Mouse (Mus musculus): ENCODE measurements around the gene Nup50.

DNA sequence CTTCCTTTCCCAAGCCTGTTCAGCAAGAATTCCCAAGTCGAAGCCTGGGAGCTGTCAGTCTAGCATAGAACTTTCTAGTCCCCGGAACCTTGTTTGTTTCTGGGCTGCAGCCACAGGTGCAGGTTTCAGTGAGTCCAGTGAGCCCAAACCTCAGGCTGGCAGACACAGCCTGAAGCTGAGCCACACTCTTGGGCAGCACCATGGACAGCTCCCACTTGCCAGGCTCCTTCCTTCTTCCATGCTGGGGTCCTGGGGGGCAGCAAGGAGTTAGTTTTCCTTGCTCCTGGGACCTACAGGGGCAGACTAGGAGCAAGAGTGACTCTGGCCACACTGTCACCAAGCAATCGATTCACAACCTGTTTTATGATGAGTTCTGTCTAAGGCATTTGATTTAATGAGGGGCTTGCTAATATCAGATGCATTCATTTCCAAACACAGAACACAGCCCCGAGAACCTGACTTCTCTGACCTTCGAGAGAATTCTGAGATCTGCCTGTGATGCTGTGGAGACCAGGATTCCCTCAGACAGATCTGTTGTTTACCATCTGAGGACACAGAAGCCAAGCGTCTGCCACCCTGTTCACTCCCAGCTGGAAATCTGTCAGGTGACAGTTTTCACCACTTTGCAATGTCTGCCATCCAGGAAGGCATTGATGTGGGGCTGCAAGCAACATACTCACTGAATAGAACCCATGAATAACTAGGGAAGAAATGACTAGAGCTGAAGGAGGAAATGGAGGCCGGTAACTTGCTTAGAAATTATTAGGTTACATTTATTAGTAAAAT, 42.6 kb downstream of the Nup50 start:
- TF ChIP-seq CTCF (IDR thresholded peaks at IDR 0.05; ENCODE audit: low read depth, low read length) (no peak), POLR2A (IDR thresholded peaks at IDR 0.05; ENCODE audit: borderline replicate concordance, low read depth, low read length) (no peak)
